17 mouse cellular contexts compared by ENCODE assay signal in the genomic region with DNA sequence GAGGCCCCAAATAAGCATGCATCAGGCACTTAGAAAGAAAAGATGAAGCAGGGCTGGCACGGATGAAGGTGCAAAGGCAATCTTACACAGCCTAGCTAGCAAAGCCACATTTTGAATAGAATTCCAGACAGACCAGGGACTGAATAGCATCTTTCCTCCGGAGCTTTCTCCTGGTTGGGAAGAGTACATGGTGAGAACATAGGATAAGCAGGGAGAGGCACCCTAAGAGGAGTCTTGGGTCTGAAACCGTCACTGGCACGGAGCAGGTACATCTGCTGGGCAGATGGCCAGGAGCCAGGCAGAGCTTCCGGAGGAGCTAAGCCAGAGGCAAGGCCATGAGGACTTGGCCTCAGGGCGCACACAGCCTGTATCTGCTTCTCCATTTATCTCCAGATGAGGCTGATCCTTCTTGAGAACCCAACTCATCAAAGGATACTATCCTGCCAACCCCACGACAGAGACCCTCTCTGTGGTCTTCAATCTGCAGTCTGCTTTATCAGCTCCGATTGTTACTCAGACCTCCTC.
DNase-seq lines count a peak whose midpoint lies in the region; ATAC-seq lines count a peak whose summit lies in the region.
"Had no signal": no experiment of that assay in that cellular context is flagged by ENCODE, and none has a peak within 500 bp of the region (broad histone marks: within the 10 kb centered on the region; RNA-seq: fewer than 3 reads in every experiment).

No protein-coding gene starts in this region.

- DNase-seq in adrenal gland, postnatal 36 days, result peak; percentile 29 to 42
- DNase-seq in adrenal gland, adult 8-10 months, result no peak
- DNase-seq in heart, adult 11 months, result peak; percentile 82
- no peak for DNase-seq in heart, adult 18-20 months
- peak; percentile 51 for DNase-seq in midbrain, embryonic 11.5 days (ENCODE audit: low spot score, missing footprints)
- DNase-seq: cerebellum, adult 2 months; forebrain, postnatal 0 days; gastrocnemius, postnatal 36 days; heart, adult 2 months; heart, postnatal 36 days; kidney, adult 11 months; kidney, adult 9 months had no signal

- H3K4me3 ChIP-seq in midbrain, embryonic 11.5 days (ENCODE audit: low read depth, low read length), result no peak overlapping the region
- no peak overlapping the region for H3K4me3 ChIP-seq in midbrain, embryonic 13.5 days (replicated peaks)
- H3K4me3 ChIP-seq: embryonic facial prominence, embryonic 10.5 days; forebrain, embryonic 13.5 days; heart, adult 2 months; heart, embryonic 13.5 days; hindbrain, embryonic 15.5 days had no signal

- H3K27me3 ChIP-seq in midbrain, embryonic 11.5 days (ENCODE audit: control insufficient read depth, insufficient read depth, low read length), result no peaks in the 10 kb centered on the region
- H3K27me3 ChIP-seq in midbrain, embryonic 13.5 days, result no peaks in the 10 kb centered on the region
- H3K27me3 ChIP-seq: forebrain, embryonic 13.5 days; heart, embryonic 13.5 days; hindbrain, embryonic 15.5 days had no signal

- H3K27ac ChIP-seq in midbrain, embryonic 11.5 days (ENCODE audit: low read depth, low read length), result no peak overlapping the region
- no peak overlapping the region for H3K27ac ChIP-seq in midbrain, embryonic 13.5 days
- H3K27ac ChIP-seq: forebrain, embryonic 13.5 days; heart, adult 2 months; heart, embryonic 13.5 days; hindbrain, embryonic 15.5 days had no signal

- no peaks in the 10 kb centered on the region for H3K36me3 ChIP-seq in midbrain, embryonic 11.5 days (ENCODE audit: control insufficient read depth, insufficient read depth, low read length)
- no peaks in the 10 kb centered on the region for H3K36me3 ChIP-seq in midbrain, embryonic 13.5 days
- H3K36me3 ChIP-seq: embryonic facial prominence, embryonic 10.5 days; heart, embryonic 13.5 days; hindbrain, embryonic 15.5 days had no signal

- ATAC-seq in midbrain, embryonic 11.5 days (ENCODE audit: low FRiP score), result no peak
- no peak for ATAC-seq in midbrain, embryonic 13.5 days
- ATAC-seq: forebrain, embryonic 13.5 days; forebrain, postnatal 0 days had no signal

- H3K9me3 ChIP-seq in midbrain, embryonic 11.5 days (ENCODE audit: control insufficient read depth, low read length), result no peaks in the 10 kb centered on the region
- no peaks in the 10 kb centered on the region for H3K9me3 ChIP-seq in midbrain, embryonic 13.5 days
- H3K9me3 ChIP-seq: embryonic facial prominence, embryonic 10.5 days; forebrain, embryonic 13.5 days; heart, embryonic 13.5 days; hindbrain, embryonic 15.5 days had no signal

- no peak overlapping the region for H3K4me2 ChIP-seq in midbrain, embryonic 11.5 days
- no peak overlapping the region for H3K4me2 ChIP-seq in midbrain, embryonic 13.5 days (replicated peaks)
- H3K4me2 ChIP-seq: forebrain, embryonic 13.5 days; heart, embryonic 13.5 days; hindbrain, embryonic 15.5 days had no signal

- no peak overlapping the region for H3K9ac ChIP-seq in midbrain, embryonic 11.5 days (ENCODE audit: low read length)
- H3K9ac ChIP-seq in midbrain, embryonic 13.5 days (replicated peaks), result no peak overlapping the region
- H3K9ac ChIP-seq: forebrain, embryonic 13.5 days; forebrain, postnatal 0 days; heart, embryonic 13.5 days; hindbrain, embryonic 15.5 days had no signal

- WGBS in midbrain, embryonic 11.5 days, result 92% methylated on average over 8 of the region's 8 CpGs
- 81% methylated on average over 8 of the region's 8 CpGs for WGBS in midbrain, embryonic 13.5 days

- H3K4me1 ChIP-seq in midbrain, embryonic 11.5 days (ENCODE audit: control insufficient read depth, insufficient read depth, low read length), result no peaks in the 10 kb centered on the region
- H3K4me1 ChIP-seq in midbrain, embryonic 13.5 days (replicated peaks), result peaks cover 9% of the 10 kb centered on the region
- H3K4me1 ChIP-seq: embryonic facial prominence, embryonic 10.5 days had no signal

Comparison
In these comparisons a context has a peak if more than half of its experiments do, and no peak if none do; other contexts are left out.
1. DNase-seq: peak in adrenal gland, postnatal 36 days (2 of 2), heart, adult 11 months (single experiment) and midbrain, embryonic 11.5 days (single experiment); none in adrenal gland, adult 8-10 months (single experiment) and heart, adult 18-20 months (0 of 2).